Mouse (Mus musculus): Measurements from ENCODE around the gene Gmnn. TPM values are rescaled to one million over a fixed set of nuclear protein-coding genes. Genes with fewer than 3 reads are reported as not detected.
A peak's percentile ranks its signal among the peaks of the same experiment; 100 is the strongest.
"Not testable (repeated sequence)": the region's sequence is repeated elsewhere in the genome, so short reads cannot be mapped to it uniquely, and the experiment has no call there.

Gmnn gene
- total and polyA plus RNA-seq, 3 experiments = 127 to 155 (median 129) TPM

DNA sequence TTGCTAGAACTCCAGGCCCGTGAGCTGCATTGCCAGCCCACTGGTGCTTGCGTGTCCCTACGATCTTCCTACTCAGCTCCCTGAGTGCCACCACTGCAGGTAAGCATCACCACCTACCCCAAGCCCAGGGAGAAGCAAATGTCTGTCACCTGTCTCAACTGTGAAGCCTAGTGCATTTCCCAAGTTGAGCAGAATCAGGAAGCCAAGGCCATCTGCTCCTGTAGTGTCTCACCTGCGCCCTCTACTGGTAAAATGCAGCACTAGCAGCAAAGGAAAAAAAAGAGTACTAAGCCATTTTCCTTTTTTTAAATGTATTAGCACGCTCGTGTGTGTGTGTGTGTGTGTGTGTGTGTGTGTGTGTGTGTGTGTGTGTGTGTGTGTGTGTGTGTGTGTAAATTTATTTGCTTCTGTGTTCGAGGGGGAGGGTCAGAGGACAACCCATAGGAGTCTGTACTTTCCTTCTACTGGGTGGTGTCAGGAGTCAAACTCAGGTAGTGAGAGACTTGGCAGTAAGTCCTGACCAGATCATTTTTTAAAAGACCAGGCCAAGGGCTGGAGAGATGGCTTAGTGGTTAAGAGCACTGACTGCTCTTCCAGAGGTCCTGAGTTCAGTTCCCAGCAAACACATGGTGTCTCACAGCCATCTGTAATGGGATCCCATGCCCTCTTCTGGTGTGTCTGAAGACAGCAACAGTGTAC, 14.6 kb upstream of the Gmnn start:
- Histone ChIP-seq H3K79me2 (ENCODE audit: control insufficient read depth, insufficient read depth, low read length, poor library complexity) (no peaks in the 10 kb centered on the region), H3K36me3 (ENCODE audit: control insufficient read depth in 1 of 2, insufficient read depth in 2 of 2, low read length in 2 of 2) (no peaks in the 10 kb centered on the region), H3K27ac (ENCODE audit: control insufficient read depth, low read depth, low read length) (no peak overlapping the region), H3K9ac (ENCODE audit: control insufficient read depth, low read depth, low read length, poor library complexity, severe bottlenecking) (peak overlapping the region; percentile 53), H3K27me3 (ENCODE audit: control insufficient read depth in 1 of 2, insufficient read depth in 2 of 2, low read length in 2 of 2) (no peaks in the 10 kb centered on the region; a peak in 1 of 4 replicates), H3K4me1 (ENCODE audit: control insufficient read depth in 1 of 2, insufficient read depth in 2 of 2, low read length in 2 of 2) (no peaks in the 10 kb centered on the region; a peak in 1 of 4 replicates), H3K4me3 (ENCODE audit: control insufficient read depth in 1 of 2, insufficient read depth in 1 of 2, low read depth in 2 of 2, low read length in 2 of 2) (peak overlapping the region; percentile 27 to 50; a peak in 3 of 4 replicates), H3K9me3 (replicated peaks; ENCODE audit: insufficient read depth, low read length) (no peaks in the 10 kb centered on the region)
- peak; percentile 87 for DNase-seq (ENCODE audit: low read depth, low spot score)
- peak; percentile 94 for TF ChIP-seq TBP (IDR thresholded peaks at IDR 0.05; ENCODE audit: low read depth, low read length)
- peak; percentile 37; the same call in 1 of the 2 replicates for TF ChIP-seq MYC (IDR thresholded peaks at IDR 0.05; ENCODE audit: low read depth, low read length)
- TF ChIP-seq ZNF384 (IDR thresholded peaks at IDR 0.05; ENCODE audit: low read depth, low read length) = peak; percentile 90
- TF ChIP-seq ELF1 (IDR thresholded peaks at IDR 0.05; ENCODE audit: low read depth, low read length) = 0 out of 2 replicates have a peak, but pooled peaks have one; percentile 47
- TF ChIP-seq SIN3A (IDR thresholded peaks at IDR 0.05; ENCODE audit: low read length) = peak; percentile 20; the same call in 1 of the 2 replicates
- TF ChIP-seq SMC3 (IDR thresholded peaks at IDR 0.05; ENCODE audit: low read depth, low read length) = peak; percentile 86
- peak; percentile 80 to 93 (median 88) for TF ChIP-seq CTCF (IDR thresholded peaks at IDR 0.05 in 2 of 3, conservative IDR thresholded peaks at IDR 0.05 in 1 of 3; ENCODE audit: control insufficient read depth in 1 of 3, insufficient read depth in 1 of 3, low read depth in 2 of 3, low read length in 3 of 3, poor library complexity in 1 of 3, severe bottlenecking in 1 of 3)
- TF ChIP-seq ZC3H11A (IDR thresholded peaks at IDR 0.05; ENCODE audit: low read depth, low read length) = peak; percentile 67
- TF ChIP-seq RAD21 (IDR thresholded peaks at IDR 0.05; ENCODE audit: low read depth, low read length) = peak; percentile 75
- TF ChIP-seq UBTF (IDR thresholded peaks at IDR 0.05; ENCODE audit: borderline replicate concordance, insufficient read depth, low read depth, low read length) = no peak
- no peak for TF ChIP-seq POLR2A (IDR thresholded peaks at IDR 0.05; ENCODE audit: control insufficient read depth in 1 of 2, insufficient read depth in 1 of 2, low read depth in 1 of 2, low read length in 2 of 2, poor library complexity in 1 of 2)
- TF ChIP-seq HCFC1 (IDR thresholded peaks at IDR 0.05; ENCODE audit: low read depth, low read length) = no peak

DNA sequence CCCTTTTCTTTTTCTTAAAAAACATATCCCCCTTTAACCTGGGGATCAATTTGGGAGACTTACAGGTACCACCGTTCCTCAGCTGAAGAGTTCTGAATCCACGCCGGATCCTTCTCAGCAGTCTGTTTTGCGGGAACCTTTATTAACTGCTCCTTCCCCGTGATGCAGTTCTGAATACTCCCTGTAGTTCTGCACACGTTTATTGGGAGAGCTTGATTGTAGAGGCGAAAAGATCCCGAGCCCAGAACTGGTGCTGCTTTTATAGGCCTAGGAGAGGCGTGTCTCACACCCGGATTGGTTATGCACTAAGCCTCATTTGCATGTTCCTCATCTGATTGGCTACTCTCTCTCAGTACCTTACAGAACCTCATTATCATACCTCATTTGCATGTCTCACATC, 9.8 kb upstream of the Gmnn start:
- H3K9ac ChIP-seq (ENCODE audit: control insufficient read depth, low read depth, low read length, poor library complexity, severe bottlenecking); H3K27me3 ChIP-seq (ENCODE audit: control insufficient read depth in 1 of 2, insufficient read depth in 2 of 2, low read length in 2 of 2); H3K79me2 ChIP-seq (ENCODE audit: control insufficient read depth, insufficient read depth, low read length, poor library complexity); H3K36me3 ChIP-seq (ENCODE audit: control insufficient read depth in 1 of 2, insufficient read depth in 2 of 2, low read length in 2 of 2); H3K4me1 ChIP-seq (ENCODE audit: control insufficient read depth in 1 of 2, insufficient read depth in 2 of 2, low read length in 2 of 2); H3K27ac ChIP-seq (ENCODE audit: control insufficient read depth, low read depth, low read length); H3K4me3 ChIP-seq (ENCODE audit: control insufficient read depth in 1 of 2, insufficient read depth in 1 of 2, low read depth in 2 of 2, low read length in 2 of 2); H3K9me3 ChIP-seq (replicated peaks; ENCODE audit: insufficient read depth, low read length): not testable (repeated sequence)
- DNase-seq (ENCODE audit: low read depth, low spot score) = peak; percentile 55
- TF ChIP-seq TBP (IDR thresholded peaks at IDR 0.05; ENCODE audit: low read depth, low read length) (peak; percentile 92), NELFE (IDR thresholded peaks at IDR 0.05; ENCODE audit: low read depth, low read length) (peak; percentile 54), ZMIZ1 (IDR thresholded peaks at IDR 0.05; ENCODE audit: low read depth, low read length) (peak; percentile 79), POLR2A (IDR thresholded peaks at IDR 0.05; ENCODE audit: control insufficient read depth in 1 of 2, insufficient read depth in 1 of 2, low read depth in 1 of 2, low read length in 2 of 2, poor library complexity in 1 of 2) (peak in 1 of 2 experiments; percentile 66; a peak in 2 of 4 replicates)

DNA sequence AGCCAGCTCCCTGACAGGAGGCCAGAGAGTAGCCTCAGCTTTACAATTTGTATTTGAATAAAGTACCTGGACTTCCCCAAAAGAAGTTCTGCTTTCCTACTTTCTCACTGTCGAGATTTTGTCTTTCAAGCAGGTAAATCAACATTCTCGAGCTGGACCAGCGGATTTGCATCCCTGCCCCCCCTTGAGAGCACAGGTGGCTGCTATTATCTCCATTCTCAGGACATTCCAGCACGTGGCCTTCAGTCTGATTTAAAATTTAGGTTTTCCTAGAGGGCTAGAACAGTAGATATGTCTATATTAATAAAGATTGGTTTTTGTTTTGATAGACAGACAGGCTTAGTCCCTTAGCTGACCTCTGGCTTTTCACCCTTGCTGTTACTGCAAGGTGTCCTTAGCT, 6.1 kb upstream of the Gmnn start:
- H3K27ac ChIP-seq (ENCODE audit: control insufficient read depth, low read depth, low read length); H3K27me3 ChIP-seq (ENCODE audit: control insufficient read depth in 1 of 2, insufficient read depth in 2 of 2, low read length in 2 of 2); DNase-seq (ENCODE audit: low read depth, low spot score); H3K4me3 ChIP-seq (ENCODE audit: control insufficient read depth in 1 of 2, insufficient read depth in 1 of 2, low read depth in 2 of 2, low read length in 2 of 2); H3K79me2 ChIP-seq (ENCODE audit: control insufficient read depth, insufficient read depth, low read length, poor library complexity); H3K9ac ChIP-seq (ENCODE audit: control insufficient read depth, low read depth, low read length, poor library complexity, severe bottlenecking); H3K36me3 ChIP-seq (ENCODE audit: control insufficient read depth in 1 of 2, insufficient read depth in 2 of 2, low read length in 2 of 2); H3K9me3 ChIP-seq (replicated peaks; ENCODE audit: insufficient read depth, low read length); H3K4me1 ChIP-seq (ENCODE audit: control insufficient read depth in 1 of 2, insufficient read depth in 2 of 2, low read length in 2 of 2): not testable (repeated sequence)
